In the genomic region with DNA sequence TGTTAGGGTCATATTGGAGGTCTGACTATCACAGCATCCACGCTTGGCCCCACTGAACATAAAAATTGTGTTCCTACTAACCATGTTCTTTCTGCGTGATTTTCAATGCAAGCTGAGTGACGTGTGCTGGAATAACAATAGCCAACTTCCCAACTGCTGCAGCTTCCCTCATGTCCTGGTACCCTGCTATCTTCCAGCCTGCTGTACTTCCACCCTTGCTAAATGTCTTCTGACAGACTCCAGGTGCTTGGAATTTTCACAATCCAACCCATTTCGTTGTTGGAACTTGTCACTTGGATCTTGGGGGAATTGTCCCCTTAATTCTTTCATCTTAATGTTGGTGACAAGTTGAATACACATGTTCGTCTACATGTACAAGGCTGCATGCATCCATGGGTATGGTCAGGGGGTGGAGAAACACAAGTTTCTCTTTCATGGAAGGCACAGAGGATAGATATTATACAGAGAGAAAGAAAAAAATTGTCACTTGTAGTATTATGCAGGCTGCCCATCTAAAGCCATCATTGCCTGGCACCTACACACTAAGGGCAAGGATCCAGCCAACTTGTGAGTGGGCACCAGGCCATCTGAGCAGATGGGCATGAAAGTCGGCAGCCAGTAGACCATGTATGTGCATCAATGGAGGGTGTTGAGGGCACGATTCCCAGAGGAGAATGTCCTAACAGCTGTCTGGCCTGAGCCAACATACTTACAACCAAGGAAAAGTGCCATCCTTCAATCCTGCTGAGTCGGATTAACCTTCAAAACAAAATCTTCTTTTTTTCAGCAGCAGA, we compare ENCODE assay signal across 9 mouse cellular contexts.
DNase-seq lines count a peak whose midpoint lies in the region; ATAC-seq and TF ChIP-seq lines count a peak whose summit lies in the region.
"Had no signal": no experiment of that assay in that cellular context is flagged by ENCODE, and none has a peak within 500 bp of the region (broad histone marks: within the 10 kb centered on the region; RNA-seq: fewer than 3 reads in every experiment).

No protein-coding gene starts in this region.

- peak; percentile 41; the same call in 1 of the 2 replicates for ATAC-seq in midbrain, postnatal 0 days (ENCODE audit: low FRiP score)
- no peak for ATAC-seq in intestine, embryonic 15.5 days

- H3K9me3 ChIP-seq in midbrain, postnatal 0 days (ENCODE audit: low read length), result no peaks in the 10 kb centered on the region
- H3K9me3 ChIP-seq in intestine, embryonic 15.5 days, result no peaks in the 10 kb centered on the region

- no peak overlapping the region for H3K27ac ChIP-seq in midbrain, postnatal 0 days (ENCODE audit: low read depth, low read length)
- no peak overlapping the region for H3K27ac ChIP-seq in intestine, embryonic 15.5 days

- H3K36me3 ChIP-seq in midbrain, postnatal 0 days (ENCODE audit: insufficient read depth, low read length), result no peaks in the 10 kb centered on the region
- no peaks in the 10 kb centered on the region for H3K36me3 ChIP-seq in intestine, embryonic 15.5 days

- no peaks in the 10 kb centered on the region for H3K27me3 ChIP-seq in midbrain, postnatal 0 days (ENCODE audit: insufficient read depth, low read length)
- no peaks in the 10 kb centered on the region for H3K27me3 ChIP-seq in intestine, embryonic 15.5 days (replicated peaks)

- H3K4me2 ChIP-seq in midbrain, postnatal 0 days (ENCODE audit: low read depth, low read length, poor library complexity, severe bottlenecking), result no peak overlapping the region
- no peak overlapping the region for H3K4me2 ChIP-seq in intestine, embryonic 15.5 days (replicated peaks)
- H3K4me2 ChIP-seq: liver, embryonic 11.5 days had no signal

- no peak overlapping the region for H3K4me3 ChIP-seq in midbrain, postnatal 0 days (ENCODE audit: low read depth, low read length)
- no peak overlapping the region for H3K4me3 ChIP-seq in intestine, embryonic 15.5 days (replicated peaks)

- no peak for TF ChIP-seq CTCF in midbrain, postnatal 0 days (IDR thresholded peaks at IDR 0.05)

- WGBS in midbrain, postnatal 0 days, result 80% methylated on average over 8 of the region's 8 CpGs
- 88% methylated on average over 8 of the region's 8 CpGs for WGBS in intestine, embryonic 15.5 days

- DNase-seq in adrenal gland, postnatal 25 days, result peak; percentile 9
- DNase-seq in adrenal gland, adult 2 months, result no peak
- DNase-seq in cerebellum, postnatal 4 days (ENCODE audit: low spot score in 2 of 2), result peak; percentile 34 to 87
- peak; percentile 8 for DNase-seq in heart, postnatal 4 days
- peak; percentile 84 for DNase-seq in midbrain, postnatal 0 days (ENCODE audit: low spot score)
- DNase-seq in urinary bladder, postnatal 25 days (ENCODE audit: low spot score), result no peak
- DNase-seq in ovary, postnatal 36 days (ENCODE audit: low spot score), result no peak

- H3K9ac ChIP-seq in midbrain, postnatal 0 days (replicated peaks; ENCODE audit: low read length, poor library complexity, severe bottlenecking), result no peak overlapping the region
- no peak overlapping the region for H3K9ac ChIP-seq in intestine, embryonic 15.5 days

- no peaks in the 10 kb centered on the region for H3K4me1 ChIP-seq in midbrain, postnatal 0 days (ENCODE audit: insufficient read depth, low read length)
- no peaks in the 10 kb centered on the region for H3K4me1 ChIP-seq in intestine, embryonic 15.5 days (replicated peaks)

Comparison
In these comparisons a context has a peak if more than half of its experiments do, and no peak if none do; other contexts are left out.
1. DNase-seq: peak in adrenal gland, postnatal 25 days (single experiment), cerebellum, postnatal 4 days (2 of 2), heart, postnatal 4 days (single experiment) and midbrain, postnatal 0 days (single experiment); none in adrenal gland, adult 2 months (single experiment), urinary bladder, postnatal 25 days (single experiment) and ovary, postnatal 36 days (single experiment).